Mouse (Mus musculus): ENCODE measurements around the gene Gde1.

Gene Gde1

GRCm38 (mm10) chr7:118705101-118705961, at the start of gene Gde1:
Gde1 (minus strand) TSS chr7:118705778.
- peak; percentile 91 for DNase-seq

- DNase-seq, result peak; percentile 57
These were observed 46.0 kb upstream of the Gde1 start for GRCm38 (mm10) chr7:118751625-118752024.

GRCm38 (mm10) chr7:118749706-118750105, 44.1 kb upstream of the Gde1 start:
- DNase-seq, result no peak

GRCm38 (mm10) chr7:118747891-118748672, 42.5 kb upstream of the Gde1 start:
- DNase-seq, result no peak

- no peak for DNase-seq
These were observed 39.2 kb upstream of the Gde1 start for GRCm38 (mm10) chr7:118744766-118745165.

GRCm38 (mm10) chr7:118742278-118742677, 36.7 kb upstream of the Gde1 start:
- DNase-seq, result no peak

- peak; percentile 97 for DNase-seq
These were observed 35.2 kb upstream of the Gde1 start for GRCm38 (mm10) chr7:118740532-118741338.

GRCm38 (mm10) chr7:118739975-118740531, 34.5 kb upstream of the Gde1 start, which contains the start of gene Vps35l:
Vps35l (plus strand) TSS chr7:118740226.
- DNase-seq, result peak; percentile 87

- no peak for DNase-seq
These were observed 33.2 kb upstream of the Gde1 start for GRCm38 (mm10) chr7:118738730-118739129.

- no peak for DNase-seq
These were observed 27.6 kb upstream of the Gde1 start for GRCm38 (mm10) chr7:118733225-118733624.

- DNase-seq, result no peak
These were observed 26.2 kb upstream of the Gde1 start for GRCm38 (mm10) chr7:118731781-118732180.

- DNase-seq, result no peak
These were observed 23.4 kb upstream of the Gde1 start for GRCm38 (mm10) chr7:118728846-118729587.

GRCm38 (mm10) chr7:118725459-118725858, 19.9 kb upstream of the Gde1 start:
- DNase-seq, result no peak

- no peak for DNase-seq
These were observed 18.3 kb upstream of the Gde1 start for GRCm38 (mm10) chr7:118723927-118724326.

- no peak for DNase-seq
These were observed 12.5 kb upstream of the Gde1 start for GRCm38 (mm10) chr7:118718066-118718465.

GRCm38 (mm10) chr7:118714873-118715272, 9.3 kb upstream of the Gde1 start:
- no peak for DNase-seq

- DNase-seq, result peak; percentile 94
These were observed 6.9 kb upstream of the Gde1 start, which contains the start of gene Ccp110 for GRCm38 (mm10) chr7:118712228-118713173. Ccp110 (plus strand) TSS chr7:118712552.

GRCm38 (mm10) chr7:118710776-118711175, 5.2 kb upstream of the Gde1 start:
- DNase-seq, result no peak

GRCm38 (mm10) chr7:118708002-118708401, 2.4 kb upstream of the Gde1 start:
- no peak for DNase-seq

- DNase-seq, result no peak
These were observed 1.6 kb upstream of the Gde1 start for GRCm38 (mm10) chr7:118707216-118707615.

- no peak for DNase-seq
These were observed 910 bp upstream of the Gde1 start for GRCm38 (mm10) chr7:118706488-118706887.
